25 mouse cellular contexts compared by ENCODE assay signal in the genomic region with DNA sequence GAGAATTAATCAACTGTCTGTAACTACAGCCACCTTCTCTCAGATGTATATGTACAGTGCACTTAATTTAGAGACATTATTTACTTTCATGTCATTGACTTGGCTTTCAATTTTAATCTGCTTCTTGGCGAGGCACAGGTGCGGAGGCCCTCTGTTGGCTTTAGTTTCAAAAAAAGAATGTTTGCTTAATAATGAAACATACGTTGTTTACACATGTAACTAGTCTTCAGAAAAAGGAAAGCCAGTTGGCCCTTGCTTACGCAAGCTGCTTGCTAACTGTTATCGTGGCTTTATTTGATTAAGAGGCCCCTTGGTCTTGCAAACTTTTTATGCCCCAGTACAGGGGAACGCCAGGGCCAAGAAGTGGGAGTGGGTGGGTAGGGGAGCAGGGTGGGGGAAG.
DNase-seq lines count a peak whose midpoint lies in the region; ATAC-seq and TF ChIP-seq lines count a peak whose summit lies in the region.
"Had no signal": no experiment of that assay in that cellular context is flagged by ENCODE, and none has a peak within 500 bp of the region (broad histone marks: within the 10 kb centered on the region; RNA-seq: fewer than 3 reads in every experiment).

No protein-coding gene starts in this region.

- no peaks in the 10 kb centered on the region for H3K9me3 ChIP-seq in forebrain, embryonic 15.5 days
- no peaks in the 10 kb centered on the region for H3K9me3 ChIP-seq in forebrain, postnatal 0 days (ENCODE audit: low read length)
- no peaks in the 10 kb centered on the region for H3K9me3 ChIP-seq in lung, embryonic 16.5 days (ENCODE audit: control insufficient read depth, low read length)
- H3K9me3 ChIP-seq in intestine, embryonic 16.5 days (ENCODE audit: control insufficient read depth, low read length): no peaks in the 10 kb centered on the region
- no peaks in the 10 kb centered on the region for H3K9me3 ChIP-seq in stomach, postnatal 0 days (ENCODE audit: control insufficient read depth, low read length)
- H3K9me3 ChIP-seq: hindbrain, embryonic 10.5 days; lung, embryonic 15.5 days had no signal

- H3K4me1 ChIP-seq in forebrain, embryonic 15.5 days: 0 out of 2 replicates have a peak, but pooled peaks cover 6% of the 10 kb centered on the region
- no peaks in the 10 kb centered on the region for H3K4me1 ChIP-seq in forebrain, postnatal 0 days (ENCODE audit: insufficient read depth)
- no peaks in the 10 kb centered on the region for H3K4me1 ChIP-seq in lung, embryonic 16.5 days (replicated peaks; ENCODE audit: control insufficient read depth, insufficient read depth, low read length)
- H3K4me1 ChIP-seq in intestine, embryonic 16.5 days (ENCODE audit: control insufficient read depth, insufficient read depth, low read length): no peaks in the 10 kb centered on the region
- no peaks in the 10 kb centered on the region for H3K4me1 ChIP-seq in stomach, postnatal 0 days (replicated peaks; ENCODE audit: control insufficient read depth, insufficient read depth)
- H3K4me1 ChIP-seq: hindbrain, embryonic 10.5 days; lung, embryonic 15.5 days had no signal

- no peak overlapping the region for H3K27ac ChIP-seq in forebrain, embryonic 15.5 days (replicated peaks)
- H3K27ac ChIP-seq in forebrain, postnatal 0 days (ENCODE audit: low read depth, low read length): no peak overlapping the region
- no peak overlapping the region for H3K27ac ChIP-seq in lung, embryonic 16.5 days (ENCODE audit: low read length)
- no peak overlapping the region for H3K27ac ChIP-seq in intestine, embryonic 16.5 days (ENCODE audit: low read length)
- no peak overlapping the region for H3K27ac ChIP-seq in stomach, postnatal 0 days (replicated peaks)
- H3K27ac ChIP-seq: hindbrain, embryonic 10.5 days; liver, embryonic 14.5 days; lung, embryonic 15.5 days had no signal

- TF ChIP-seq EP300 in stomach, postnatal 0 days (optimal IDR thresholded peaks at IDR 0.05): no peak

- 61% methylated on average over 6 of the region's 6 CpGs for WGBS in forebrain, embryonic 15.5 days
- 59% methylated on average over 6 of the region's 6 CpGs for WGBS in forebrain, postnatal 0 days
- WGBS in lung, embryonic 16.5 days: 38% methylated on average over 6 of the region's 6 CpGs
- WGBS in intestine, embryonic 16.5 days: 56% methylated on average over 6 of the region's 6 CpGs
- WGBS in stomach, postnatal 0 days: 36% methylated on average over 6 of the region's 6 CpGs

- peak; percentile 62; the same call in 1 of the 2 replicates for ATAC-seq in forebrain, embryonic 15.5 days (replicated peaks)
- no peak for ATAC-seq in forebrain, postnatal 0 days
- ATAC-seq in lung, embryonic 16.5 days (ENCODE audit: low read depth): peak; percentile 74; the same call in 1 of the 2 replicates
- peak; percentile 81 for ATAC-seq in intestine, embryonic 16.5 days
- peak; percentile 97 for ATAC-seq in stomach, postnatal 0 days (ENCODE audit: low FRiP score, low TSS enrichment)
- ATAC-seq: hindbrain, embryonic 16.5 days; midbrain, embryonic 16.5 days had no signal

- H3K4me3 ChIP-seq in forebrain, embryonic 15.5 days: no peak overlapping the region
- no peak overlapping the region for H3K4me3 ChIP-seq in forebrain, postnatal 0 days (ENCODE audit: low read depth, low read length)
- no peak overlapping the region for H3K4me3 ChIP-seq in lung, embryonic 16.5 days (ENCODE audit: low read length)
- H3K4me3 ChIP-seq in intestine, embryonic 16.5 days (ENCODE audit: low read length): no peak overlapping the region
- H3K4me3 ChIP-seq in stomach, postnatal 0 days (ENCODE audit: low read depth, low read length): no peak overlapping the region
- H3K4me3 ChIP-seq: hindbrain, embryonic 10.5 days; lung, embryonic 15.5 days had no signal

- TF ChIP-seq CTCF in forebrain, postnatal 0 days (IDR thresholded peaks at IDR 0.05; ENCODE audit: low read depth): no peak
- TF ChIP-seq CTCF in stomach, postnatal 0 days (IDR thresholded peaks at IDR 0.05; ENCODE audit: low read depth): peak; percentile 21

- H3K36me3 ChIP-seq in forebrain, embryonic 15.5 days: no peaks in the 10 kb centered on the region
- no peaks in the 10 kb centered on the region for H3K36me3 ChIP-seq in forebrain, postnatal 0 days (ENCODE audit: insufficient read depth)
- no peaks in the 10 kb centered on the region for H3K36me3 ChIP-seq in lung, embryonic 16.5 days (ENCODE audit: control insufficient read depth, insufficient read depth, low read length)
- H3K36me3 ChIP-seq in intestine, embryonic 16.5 days (ENCODE audit: control insufficient read depth, insufficient read depth, low read length): no peaks in the 10 kb centered on the region
- H3K36me3 ChIP-seq in stomach, postnatal 0 days (ENCODE audit: control insufficient read depth, insufficient read depth, low read length): no peaks in the 10 kb centered on the region
- H3K36me3 ChIP-seq: hindbrain, embryonic 10.5 days; lung, embryonic 15.5 days had no signal

- H3K4me2 ChIP-seq in forebrain, embryonic 15.5 days (replicated peaks): no peak overlapping the region
- H3K4me2 ChIP-seq in forebrain, postnatal 0 days (ENCODE audit: low read depth): no peak overlapping the region
- no peak overlapping the region for H3K4me2 ChIP-seq in lung, embryonic 16.5 days (ENCODE audit: low read depth, low read length)
- H3K4me2 ChIP-seq in intestine, embryonic 16.5 days (ENCODE audit: low read depth, low read length): no peak overlapping the region
- H3K4me2 ChIP-seq in stomach, postnatal 0 days (replicated peaks; ENCODE audit: low read depth): no peak overlapping the region
- H3K4me2 ChIP-seq: lung, embryonic 15.5 days; midbrain, embryonic 11.5 days had no signal

- H3K27me3 ChIP-seq in forebrain, embryonic 15.5 days: no peaks in the 10 kb centered on the region
- no peaks in the 10 kb centered on the region for H3K27me3 ChIP-seq in forebrain, postnatal 0 days (ENCODE audit: insufficient read depth, low read length)
- H3K27me3 ChIP-seq in lung, embryonic 16.5 days (ENCODE audit: control insufficient read depth, insufficient read depth, low read depth, low read length): no peaks in the 10 kb centered on the region
- H3K27me3 ChIP-seq in intestine, embryonic 16.5 days (replicated peaks; ENCODE audit: control insufficient read depth, insufficient read depth, low read length): no peaks in the 10 kb centered on the region
- no peaks in the 10 kb centered on the region for H3K27me3 ChIP-seq in stomach, postnatal 0 days (ENCODE audit: control insufficient read depth, insufficient read depth, low read length)
- H3K27me3 ChIP-seq: lung, embryonic 15.5 days had no signal

- no peak for DNase-seq in forebrain, postnatal 0 days
- no peak for DNase-seq in lung, postnatal 4 days
- DNase-seq in stomach, postnatal 0 days (ENCODE audit: low spot score): peak; percentile 53
- DNase-seq in embryo, embryonic 10 days (ENCODE audit: low spot score): no peak
- DNase-seq: adrenal gland, postnatal 25 days; B cell, adult 2 months; cerebellum, adult 18-20 months; cerebellum, postnatal 10 days; heart, postnatal 14 days; kidney, adult 11 months; kidney, postnatal 14 days; layer of hippocampus, adult 9-11 months; liver; right cerebral cortex, postnatal 25 days; spleen, adult 18-20 months; thymus, postnatal 14 days had no signal

- no peak overlapping the region for H3K9ac ChIP-seq in forebrain, embryonic 15.5 days (replicated peaks)
- no peak overlapping the region for H3K9ac ChIP-seq in forebrain, postnatal 0 days
- H3K9ac ChIP-seq in lung, embryonic 16.5 days (ENCODE audit: low read length): no peak overlapping the region
- H3K9ac ChIP-seq in intestine, embryonic 16.5 days (ENCODE audit: low read depth, low read length): no peak overlapping the region
- H3K9ac ChIP-seq in stomach, postnatal 0 days (ENCODE audit: low read length): no peak overlapping the region
- H3K9ac ChIP-seq: liver, embryonic 14.5 days; lung, embryonic 15.5 days had no signal
